Mouse (Mus musculus) left cerebral cortex, adult 6 months (tissue): ENCODE results near the gene Acaa1b. TPM values are rescaled to one million over a fixed set of nuclear protein-coding genes. Genes with fewer than 3 reads are reported as not detected.

Source experiments
- long read RNA-seq, 2 experiments: library from polyadenylated mRNA; unstranded; transcript quantifications; one replicate each; pipeline ENCODE4 v2.0.0; 2019 to 2020
- polyA plus RNA-seq: library from polyadenylated mRNA; unstranded; fragments of <200 nt; fragmentation: Nextera tagmentation; gene quantifications from 2 replicates; pipeline ENCODE4 v1.2.3, GENCODE M21; 2021

Acaa1b gene
- 0.80 and 1.4 TPM in 2 replicates for polyA plus RNA-seq
- long read RNA-seq, experiment 1, partial matches to known transcripts = 0 of 4 reads
- long read RNA-seq, experiment 1, other reads (novel, unspliced or antisense) = 2 of 4 reads
- long read RNA-seq, experiment 2 = 0 reads

DNA sequence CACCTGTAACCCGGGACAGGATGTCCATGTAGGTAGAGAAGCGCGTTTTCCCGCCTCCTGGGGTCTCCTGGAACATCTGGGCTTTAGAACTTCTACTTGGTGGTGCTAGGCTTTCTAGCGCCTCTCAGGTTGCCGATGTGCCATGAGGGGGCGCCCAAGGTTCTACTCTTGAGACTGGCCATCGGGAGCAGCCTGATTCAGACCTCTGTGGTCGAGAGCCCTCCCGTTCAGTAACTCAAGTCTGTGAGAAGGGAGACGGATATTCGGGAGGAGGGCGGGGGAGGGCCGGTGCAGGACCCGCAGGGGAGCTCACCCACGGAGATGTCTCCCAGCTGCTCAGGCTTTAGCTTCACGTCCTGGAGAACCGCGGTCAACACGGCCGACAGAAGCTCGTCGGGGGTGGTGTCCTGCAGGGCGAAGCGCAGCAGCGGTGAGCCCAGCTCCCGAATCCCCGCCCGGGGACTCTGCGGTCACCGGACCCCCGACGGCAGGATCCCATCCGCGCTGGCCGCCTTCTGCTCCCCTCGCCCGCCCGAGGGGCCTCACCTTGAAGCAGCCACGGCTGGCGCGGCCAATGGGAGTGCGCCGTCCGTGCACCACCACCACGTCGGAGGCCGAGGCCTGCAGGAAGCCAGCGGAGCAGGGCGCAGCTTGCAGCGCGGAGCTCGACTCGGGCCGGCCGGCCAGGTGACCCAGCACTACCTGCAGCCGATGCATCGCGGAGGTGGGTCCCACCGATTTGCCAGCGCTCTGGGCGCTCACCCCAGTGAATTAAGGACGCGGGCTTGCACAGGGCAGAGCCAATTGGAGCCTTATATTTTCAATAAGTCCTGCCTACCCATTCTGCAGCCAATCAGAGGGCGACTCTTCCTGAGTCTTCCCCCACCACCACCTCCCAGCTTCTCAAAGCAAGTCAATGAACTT, at the start of gene Acaa1b:
Gene Acaa1b (minus strand): TSS at position 816 of the 924 bp plus-strand sequence.

DNA sequence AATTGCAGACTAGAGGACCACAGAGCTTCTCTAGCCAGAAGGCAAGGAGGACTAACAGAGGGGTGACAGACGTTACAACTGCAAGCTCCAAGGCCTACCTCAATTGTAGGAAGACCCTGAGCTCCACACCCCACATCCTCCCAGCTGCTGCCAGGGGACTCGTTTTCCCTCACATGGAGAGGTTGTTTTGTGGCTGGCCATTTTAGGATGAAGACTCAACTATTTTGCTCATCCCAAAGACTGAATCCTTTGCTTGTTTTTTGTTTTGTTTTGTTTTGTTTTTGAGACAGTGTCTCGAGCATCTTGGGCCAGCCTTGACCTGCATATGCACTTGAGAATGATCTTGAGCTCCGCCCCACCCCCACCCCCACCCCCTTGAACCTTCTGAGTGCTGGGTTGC, 2.0 kb upstream of the Acaa1b start, which contains the start of gene Gm47289:
Gene Gm47289 (plus strand): TSS at position 301 of the 400 bp plus-strand sequence.

DNA sequence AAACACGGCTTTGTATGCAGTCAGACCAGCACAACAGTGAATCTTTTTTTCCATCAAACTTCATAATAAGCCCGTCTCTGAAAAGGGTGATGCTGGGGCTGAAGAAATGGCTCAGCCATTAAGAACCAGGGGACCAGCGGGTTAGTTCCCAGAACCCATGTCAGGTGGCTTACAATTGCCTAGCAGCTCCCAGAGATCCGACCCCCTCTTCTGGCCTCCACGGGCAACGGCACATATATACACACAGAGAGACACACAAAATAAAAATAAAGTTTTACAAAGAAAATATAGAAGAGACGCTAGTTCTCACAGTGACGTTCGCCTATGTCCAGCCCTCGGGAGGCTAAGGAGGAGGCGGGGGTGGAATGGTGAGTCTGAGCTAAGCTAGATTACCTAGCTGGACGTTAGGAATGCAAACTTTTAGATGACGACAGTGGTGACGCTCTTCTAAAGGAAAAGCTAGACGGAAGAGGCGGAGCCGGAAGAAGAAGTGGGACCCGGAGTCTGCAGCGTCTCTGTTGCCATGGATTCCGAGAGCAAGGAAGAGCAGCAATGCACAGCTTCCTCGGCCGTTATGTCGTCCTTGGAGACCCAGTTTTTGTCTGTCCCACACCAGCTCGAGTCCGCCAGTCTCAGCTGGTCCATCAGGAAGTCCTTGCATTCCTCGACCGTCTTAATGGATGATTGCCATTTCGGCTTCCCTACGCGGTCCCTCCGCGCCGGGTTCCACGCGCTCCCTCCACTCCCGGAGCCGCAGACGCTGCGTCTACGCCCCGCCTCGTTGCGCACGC, 54.7 kb downstream of the Acaa1b start, which contains the start of gene Dlec1:
Gene Dlec1 (plus strand): TSS at position 487 of the 791 bp plus-strand sequence.

Other genes starting within 250 kb of the Acaa1b start
- gene Ctdspl, start 230.6 kb downstream of the Acaa1b start, polyA plus RNA-seq = 4.4 and 5.8 TPM in 2 replicates
- 1.9 and 2.4 TPM in 2 replicates for gene Vill, start 104.3 kb downstream of the Acaa1b start, polyA plus RNA-seq
- 8.4 and 10.5 TPM in 2 replicates for gene Plcd1, start 63.6 kb downstream of the Acaa1b start, polyA plus RNA-seq
- gene Dlec1, start 54.6 kb downstream of the Acaa1b start, polyA plus RNA-seq = 0.83 and 1.7 TPM in 2 replicates
- not detected in 2 replicates for gene Gm47289, start 2.1 kb upstream of the Acaa1b start, polyA plus RNA-seq
- not detected in 2 replicates for gene Slc22a13, start 52.0 kb upstream of the Acaa1b start, polyA plus RNA-seq
- 2.8 and 4.3 TPM in 2 replicates for gene Oxsr1, start 165.3 kb upstream of the Acaa1b start, polyA plus RNA-seq
- 92.4 and 118 TPM in 2 replicates for gene Acaa1a, start 182.6 kb upstream of the Acaa1b start, polyA plus RNA-seq
- 4.8 and 4.9 TPM in 2 replicates for gene Myd88, start 184.3 kb upstream of the Acaa1b start, polyA plus RNA-seq
- gene Xylb, start 200.3 kb upstream of the Acaa1b start, polyA plus RNA-seq = 1.9 and 3.0 TPM in 2 replicates
- gene Slc22a14, start 208.5 kb upstream of the Acaa1b start, polyA plus RNA-seq = not detected in 2 replicates
- gene Acvr2b, start 245.0 kb upstream of the Acaa1b start, polyA plus RNA-seq = 3.5 and 7.6 TPM in 2 replicates